Mouse (Mus musculus): Measurements from ENCODE around the gene Asap2.

Gene Asap2

GRCm38 (mm10) chr12:21263256-21263655 lies 273.0 kb downstream of the Asap2 start:
- DNase-seq (ENCODE audit: extremely low spot score, low spot score) = no peak

- DNase-seq (ENCODE audit: extremely low spot score, low spot score) = no peak
These were observed 274.0 kb downstream of the Asap2 start for GRCm38 (mm10) chr12:21264241-21264640.

DNA sequence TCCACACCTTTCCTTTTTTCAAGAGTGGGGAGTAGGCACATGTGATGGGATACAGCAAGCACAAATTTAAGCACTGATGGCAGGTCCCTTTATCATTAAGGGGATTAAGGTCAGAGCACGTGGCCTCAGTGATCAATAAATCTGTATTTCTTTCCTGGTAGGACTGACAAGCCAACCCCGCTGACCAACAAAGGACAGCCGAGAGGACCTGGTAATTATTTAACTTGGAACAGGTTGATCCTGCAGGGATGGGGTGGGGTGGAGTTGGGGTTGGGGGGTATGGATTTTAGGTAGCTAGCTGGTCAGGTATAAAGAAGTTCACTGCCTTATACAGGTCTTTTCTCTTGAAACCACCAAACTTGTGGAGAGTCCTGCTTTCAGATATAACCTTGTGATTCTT lies 274.7 kb downstream of the Asap2 start:
- no peak for DNase-seq (ENCODE audit: extremely low spot score, low spot score)

- no peak for DNase-seq (ENCODE audit: extremely low spot score, low spot score)
These were observed 275.2 kb downstream of the Asap2 start for GRCm38 (mm10) chr12:21265501-21265900.

DNA sequence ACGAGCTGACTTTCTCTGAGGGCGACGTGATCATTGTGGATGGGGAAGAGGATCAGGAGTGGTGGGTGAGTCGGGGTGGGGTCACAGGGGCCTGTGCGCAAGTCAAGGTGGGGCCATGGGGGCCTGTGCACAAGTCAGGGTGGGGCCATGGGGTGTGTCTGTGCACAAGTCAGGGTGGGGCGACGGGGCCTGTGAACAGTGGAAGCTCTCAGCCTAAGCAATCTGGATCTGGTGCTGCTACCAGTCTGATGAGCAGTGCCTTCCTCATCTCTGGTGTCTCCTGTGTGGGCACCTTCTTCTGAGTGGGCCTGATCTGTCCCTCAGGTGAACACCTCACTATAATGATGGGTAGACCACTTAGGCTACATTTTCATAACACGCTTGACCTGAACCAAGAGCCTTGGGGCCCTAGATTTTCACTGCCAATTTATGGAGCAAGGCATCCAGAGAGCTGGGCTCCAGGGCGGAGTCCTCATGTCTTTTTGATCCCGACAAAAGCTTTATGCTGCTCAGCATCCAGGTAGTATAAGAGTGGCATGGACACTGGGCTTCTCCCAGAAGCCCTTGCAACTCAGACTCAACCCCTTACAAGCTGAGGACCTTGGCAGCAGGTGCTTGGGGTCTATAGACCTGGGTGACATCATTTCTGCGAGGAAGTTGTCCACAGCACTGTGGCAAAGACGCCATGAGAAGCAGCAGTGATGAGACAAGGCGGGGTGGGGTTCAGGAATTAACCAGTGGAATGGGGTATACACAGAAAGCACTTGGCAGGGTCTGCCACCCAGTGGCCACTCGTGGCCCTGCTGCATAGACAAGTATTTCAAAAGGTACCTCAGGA lies 275.9 kb downstream of the Asap2 start:
- peak; percentile 41 for DNase-seq (ENCODE audit: extremely low spot score, low spot score)

GRCm38 (mm10) chr12:21266784-21267098 lies 276.5 kb downstream of the Asap2 start:
- DNase-seq (ENCODE audit: extremely low spot score, low spot score) = no peak

DNA sequence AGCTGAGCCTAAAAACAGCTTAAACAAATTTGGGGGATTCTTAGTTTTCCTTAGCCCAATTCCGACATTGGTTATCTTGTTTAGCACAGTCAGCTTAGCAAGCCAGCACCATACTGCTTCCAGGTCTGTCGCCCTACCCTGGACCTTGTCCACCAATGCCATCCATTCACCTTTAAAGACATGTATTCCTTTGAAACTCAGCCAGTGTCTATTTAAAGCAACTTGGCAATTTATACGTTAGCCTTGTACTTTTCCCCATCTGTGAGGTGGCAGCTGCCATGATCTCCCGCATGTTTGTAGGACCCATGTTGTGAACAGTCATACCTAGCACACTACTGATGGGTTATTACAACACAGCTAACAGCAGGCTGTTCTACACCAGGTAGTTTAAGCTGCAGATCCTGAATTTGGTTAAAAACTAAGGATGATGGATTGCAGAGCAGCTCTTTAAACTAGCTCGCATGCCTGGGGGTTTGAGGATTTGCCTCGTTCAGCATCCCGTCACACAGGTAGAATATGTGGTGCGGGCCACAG lies 277.9 kb downstream of the Asap2 start:
- no peak for DNase-seq (ENCODE audit: extremely low spot score, low spot score)

DNA sequence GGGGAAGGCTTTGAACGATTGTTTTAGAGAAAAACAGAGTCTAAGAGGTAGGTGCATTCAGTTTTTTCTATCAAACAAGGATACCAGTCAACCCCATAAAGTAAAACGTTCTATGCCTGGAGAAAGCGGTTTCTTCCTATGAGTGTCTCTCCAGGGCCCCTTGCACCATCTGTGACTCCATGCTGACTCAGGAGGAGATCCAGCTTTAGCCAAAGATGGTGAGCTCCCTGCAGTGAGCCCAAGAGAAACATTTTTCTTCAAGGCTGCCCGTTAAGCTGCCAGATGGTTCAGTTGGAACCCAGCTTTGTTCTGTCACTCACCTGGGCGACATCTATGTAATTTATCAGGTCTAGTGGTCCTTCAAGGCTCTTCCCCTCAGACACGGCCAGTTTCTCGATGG lies 284.2 kb downstream of the Asap2 start:
- DNase-seq (ENCODE audit: extremely low spot score, low spot score) = no peak

GRCm38 (mm10) chr12:21277352-21277864 lies 287.1 kb downstream of the Asap2 start:
- DNase-seq (ENCODE audit: extremely low spot score, low spot score) = no peak

GRCm38 (mm10) chr12:21284761-21285441 lies 294.6 kb downstream of the Asap2 start, which contains the start of gene Cpsf3:
TSS of gene Cpsf3 (plus strand) at chr12:21285391.
- DNase-seq (ENCODE audit: extremely low spot score, low spot score) = no peak

DNA sequence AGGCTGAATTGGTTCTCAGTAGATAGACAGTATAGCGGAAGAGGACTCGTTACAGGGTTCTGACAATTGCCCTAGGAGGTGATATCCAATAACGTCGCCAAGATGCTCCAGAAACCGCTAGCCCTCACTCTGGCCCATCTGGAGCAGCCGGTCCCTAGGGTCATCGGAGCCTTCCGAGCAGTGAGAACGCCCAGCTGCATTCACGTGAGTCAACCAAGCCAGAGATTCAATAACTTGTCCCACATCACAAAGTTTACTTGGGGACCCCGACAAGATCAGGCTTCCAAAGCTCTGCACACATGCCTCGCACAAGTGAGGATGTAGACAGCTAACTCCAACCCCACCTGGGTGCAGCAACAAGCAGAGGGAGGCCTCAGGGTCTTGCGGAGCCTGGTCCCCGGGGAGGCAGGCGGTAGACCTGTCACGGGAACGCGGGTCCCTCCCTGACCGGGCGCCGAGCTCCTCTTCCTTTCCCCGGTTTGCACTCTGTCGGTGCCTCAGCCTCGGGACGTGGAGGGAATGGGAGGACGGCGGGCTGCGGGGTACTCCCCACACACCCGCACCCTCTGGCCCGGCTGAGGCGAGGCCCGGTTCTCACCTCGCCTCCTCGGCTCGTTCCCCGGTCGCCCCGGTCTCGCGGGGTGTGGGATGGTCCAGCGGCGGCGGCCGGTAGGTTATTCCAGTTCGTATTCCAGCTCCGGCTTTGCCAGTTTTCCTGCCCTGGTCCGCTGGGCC lies 295.4 kb downstream of the Asap2 start:
- no peak for DNase-seq (ENCODE audit: extremely low spot score, low spot score)

GRCm38 (mm10) chr12:21286243-21286622 lies 296.0 kb downstream of the Asap2 start, which contains the start of gene Itgb1bp1:
TSS of gene Itgb1bp1 (minus strand) at chr12:21286284.
- DNase-seq (ENCODE audit: extremely low spot score, low spot score) = peak; percentile 98

GRCm38 (mm10) chr12:21286712-21287650 lies 296.7 kb downstream of the Asap2 start:
- DNase-seq (ENCODE audit: extremely low spot score, low spot score) = no peak

- DNase-seq (ENCODE audit: extremely low spot score, low spot score) = no peak
These were observed 298.6 kb downstream of the Asap2 start for GRCm38 (mm10) chr12:21288716-21289395.

DNA sequence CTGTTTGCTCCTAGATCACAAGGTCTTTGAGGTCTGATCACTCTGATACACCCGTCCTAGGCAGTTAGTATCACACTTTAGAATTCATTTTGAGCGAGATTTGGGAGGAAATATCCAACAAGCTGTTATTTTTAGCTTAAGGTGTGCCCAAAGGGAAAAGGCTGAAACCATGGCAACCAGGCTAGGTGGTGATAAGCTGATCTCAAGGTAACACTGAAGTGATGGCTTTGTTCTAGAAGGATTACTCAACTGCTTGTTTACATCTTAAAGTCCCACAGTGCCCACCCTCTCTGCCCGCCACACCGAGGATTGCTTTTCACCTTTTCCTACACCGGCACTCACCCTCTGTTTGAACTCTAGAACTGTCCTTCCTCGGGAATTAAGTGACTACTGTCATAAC lies 299.4 kb downstream of the Asap2 start:
- DNase-seq (ENCODE audit: extremely low spot score, low spot score) = no peak

- DNase-seq (ENCODE audit: extremely low spot score, low spot score) = no peak
These were observed 308.6 kb downstream of the Asap2 start for GRCm38 (mm10) chr12:21298856-21299255.

DNA sequence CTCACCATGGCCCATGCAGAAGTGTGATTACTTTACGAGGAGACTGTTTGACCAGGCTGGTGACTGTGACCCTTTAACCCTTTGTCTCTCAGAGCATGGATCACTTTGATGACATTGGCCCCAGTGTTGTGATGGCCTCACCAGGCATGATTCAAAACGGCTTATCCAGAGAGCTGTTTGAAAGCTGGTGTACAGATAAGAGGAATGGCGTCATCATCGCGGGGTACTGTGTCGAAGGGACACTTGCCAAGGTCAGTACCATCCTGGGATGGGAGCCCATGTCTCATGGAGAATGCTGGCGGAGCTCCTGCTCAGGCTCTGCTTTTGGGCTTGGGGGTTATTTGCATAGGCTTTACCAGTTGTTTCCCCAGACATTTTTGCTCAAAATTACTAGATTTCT lies 311.1 kb downstream of the Asap2 start:
- no peak for DNase-seq (ENCODE audit: extremely low spot score, low spot score)

GRCm38 (mm10) chr12:21301932-21302331 lies 311.7 kb downstream of the Asap2 start:
- no peak for DNase-seq (ENCODE audit: extremely low spot score, low spot score)

DNA sequence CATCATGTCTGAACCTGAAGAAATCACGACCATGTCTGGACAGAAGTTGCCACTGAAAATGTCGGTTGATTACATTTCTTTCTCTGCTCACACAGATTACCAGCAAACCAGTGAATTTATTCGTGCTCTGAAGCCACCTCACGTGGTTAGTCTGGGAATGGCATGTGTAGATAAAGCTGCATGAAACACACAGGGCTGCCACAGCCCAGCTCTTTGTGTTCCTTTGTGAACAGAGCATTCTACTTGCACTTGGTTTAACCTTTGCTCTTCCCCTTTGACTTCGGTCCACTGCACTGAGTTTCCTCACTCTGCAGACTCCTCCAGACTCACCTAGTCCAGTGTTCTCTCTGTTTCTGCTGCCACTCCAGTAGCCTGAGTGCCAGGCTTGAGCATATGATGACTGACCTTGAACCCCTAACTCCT lies 312.1 kb downstream of the Asap2 start:
- DNase-seq (ENCODE audit: extremely low spot score, low spot score) = no peak

DNA sequence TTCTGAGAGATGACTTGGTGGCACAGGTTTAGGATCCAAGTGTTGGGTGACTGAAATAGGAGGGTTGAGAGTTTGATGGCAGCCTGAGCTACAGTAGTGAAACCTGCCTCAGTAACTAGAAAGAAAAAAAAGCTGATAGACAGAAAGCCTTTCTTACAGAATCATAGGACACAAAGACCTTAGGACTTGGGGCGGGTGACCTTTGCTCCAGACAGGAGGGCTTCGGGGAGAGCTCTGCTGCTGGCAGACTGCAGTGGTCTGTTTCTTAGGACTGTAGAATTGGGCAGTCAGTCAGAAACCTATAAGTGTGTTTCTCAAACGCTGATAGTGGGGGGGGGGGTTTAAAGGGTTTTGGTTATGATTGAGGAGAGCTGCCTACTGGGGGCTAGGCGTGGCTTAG lies 315.5 kb downstream of the Asap2 start:
- DNase-seq (ENCODE audit: extremely low spot score, low spot score) = no peak

All from neural tube, embryonic 10.5 days (tissue).